Mouse (Mus musculus) olfactory bulb, adult 2 months (tissue): ENCODE results near the gene Pdgfa.

Experiments used
- CTCF ChIP-seq: fragments of 200-500 bp; IDR thresholded peaks from 2 replicates; pipeline ENCODE4 v1.5.1; 2012; ENCODE audit warnings: low read depth, mild to moderate bottlenecking, low read length, moderate library complexity; ENCODE audit not compliant: insufficient read depth
- POLR2A ChIP-seq: fragments of 200-500 bp; IDR thresholded peaks from 2 replicates; pipeline ENCODE4 v1.6.1; 2012; ENCODE audit warnings: mild to moderate bottlenecking, low read depth, low read length, moderate library complexity; ENCODE audit not compliant: insufficient read depth

GRCm38 (mm10) chr5:138934540-138934939, 62.6 kb downstream of the Pdgfa start:
- TF ChIP-seq CTCF (no peak), POLR2A (no peak)
